Mouse (Mus musculus) embryonic stem cell, embryonic (primary cell): ENCODE measurements around the gene Rbbp8nl.

Source experiments
- CTCF ChIA-PET, 4 experiments: fragments of 300-600 bp in 2 of 4; fragments of 350-600 bp in 2 of 4; sonication (Branson Sonifier 250); formaldehyde crosslinking; loops; one replicate each; lab custom pipeline; 2022; ENCODE audit warnings: inconsistent platforms in 2 of 4; lab: Charles Lee
- POLR2A ChIA-PET, 4 experiments: fragments of 300-600 bp in 2 of 4; fragments of 350-600 bp in 2 of 4; sonication (Branson Sonifier 250); formaldehyde crosslinking; loops; one replicate each; lab custom pipeline; 2022; ENCODE audit warnings: antibody characterized with exemption in 4 of 4, inconsistent platforms in 1 of 4; lab: Charles Lee

The Rbbp8nl gene

DNA sequence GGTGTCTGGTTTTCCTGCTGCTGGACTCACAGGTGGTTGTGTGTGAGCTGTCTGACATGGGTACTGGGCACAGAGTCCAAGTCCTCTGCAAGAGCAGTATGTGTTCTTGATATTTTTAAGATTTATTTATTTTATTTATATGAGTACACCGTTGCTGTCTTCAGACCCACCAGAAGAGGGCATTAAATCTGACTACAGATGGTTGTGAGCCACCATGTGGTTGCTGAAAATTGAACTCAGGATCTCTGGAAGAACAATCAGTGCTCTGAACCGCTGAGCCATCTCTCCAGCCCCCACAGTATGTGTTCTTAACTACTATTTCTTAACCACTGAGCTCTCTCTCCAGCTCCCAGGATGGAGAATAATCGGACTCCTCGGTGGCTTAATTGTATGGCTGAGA is 12.5 kb upstream of the Rbbp8nl start:
- ChIA-PET POLR2A (interaction anchor here in 2 of 4 experiments (1.4 to 1.6 kb wide), 2 partner anchors 26 kb away, joined by 4 read pairs; no protein-coding TSS in a partner anchor), CTCF (interaction anchor here in 2 of 4 experiments (0.5 to 3.2 kb wide), 4 partner anchors 11 to 51 kb away, joined by 3 to 12 read pairs (median 4); no protein-coding TSS in a partner anchor)

DNA sequence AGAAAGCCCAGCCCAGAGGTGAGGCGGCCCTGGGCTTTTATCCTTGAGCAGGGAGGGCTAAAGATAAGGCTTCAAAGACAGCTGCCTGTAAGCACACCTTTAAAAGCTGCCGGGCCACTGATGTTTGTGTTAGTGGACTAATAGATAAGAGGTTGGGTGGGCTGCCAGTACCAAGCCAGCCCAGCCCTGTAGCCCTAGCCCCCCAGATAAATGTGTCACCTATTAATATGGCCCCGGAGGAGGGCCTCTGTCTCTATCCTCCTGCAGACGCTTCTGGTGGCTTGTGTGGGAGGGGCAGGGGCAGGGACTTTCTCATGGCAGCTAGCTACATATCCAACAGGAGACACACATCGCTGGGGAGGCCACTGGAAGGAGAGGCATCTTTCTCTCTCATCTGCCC is 11.1 kb upstream of the Rbbp8nl start:
- POLR2A ChIA-PET = interaction anchor here in 3 of 4 experiments (0.5 to 1.6 kb wide), 9 partner anchors 9 to 181 kb away, joined by 3 to 6 read pairs (median 4); no protein-coding TSS in a partner anchor
- CTCF ChIA-PET = interaction anchor here in 2 of 4 experiments (1.3 to 3.2 kb wide), 2 partner anchors 25 kb away, joined by 3 to 12 read pairs; no protein-coding TSS in a partner anchor

DNA sequence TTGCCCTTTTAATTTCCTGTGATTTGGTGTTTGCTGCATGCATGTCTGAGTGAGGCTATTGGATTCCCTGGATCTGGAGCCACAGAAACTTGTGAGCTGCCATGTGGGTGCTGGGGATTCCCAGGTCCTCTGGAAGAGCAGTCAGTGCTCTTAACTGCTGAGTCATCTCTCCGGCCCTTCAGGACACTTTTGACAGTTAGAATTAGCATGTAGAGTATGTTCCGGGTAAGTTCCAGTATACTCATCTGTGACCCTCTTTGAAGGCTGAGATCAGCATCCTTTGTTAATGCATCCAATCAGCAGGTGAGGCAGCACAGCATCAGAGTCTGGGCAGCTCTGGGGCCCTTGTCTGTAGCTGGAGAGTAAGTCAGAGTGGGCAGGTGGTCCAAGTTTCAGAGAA is 10.6 kb upstream of the Rbbp8nl start:
- ChIA-PET POLR2A (interaction anchor here in 3 of 4 experiments (0.5 to 1.3 kb wide), 6 partner anchors 23 to 180 kb away, joined by 3 to 6 read pairs (median 4); no protein-coding TSS in a partner anchor), CTCF (interaction anchor here in 2 of 4 experiments (1.3 to 3.2 kb wide), 2 partner anchors 24 kb away, joined by 3 to 12 read pairs; no protein-coding TSS in a partner anchor)

DNA sequence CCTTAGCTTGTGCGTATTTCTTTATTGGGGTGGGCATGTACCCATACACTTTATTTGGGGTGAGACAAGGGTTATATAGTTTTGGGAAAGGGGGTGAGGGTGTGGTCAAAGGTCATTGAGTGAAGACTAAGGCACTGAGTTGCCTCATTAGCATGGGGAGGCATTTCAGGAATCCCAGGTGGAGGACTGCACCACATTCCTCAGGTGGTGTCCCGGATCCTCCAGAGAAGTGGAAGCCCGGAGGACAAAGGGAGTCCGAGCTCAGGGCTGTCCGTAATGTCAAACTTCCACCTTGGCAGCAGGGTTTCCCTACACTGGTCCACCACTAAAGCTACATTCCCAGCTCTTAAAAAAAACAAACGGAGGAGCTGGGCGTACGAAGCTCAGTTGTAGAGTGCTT is 3.2 kb upstream of the Rbbp8nl start:
- CTCF ChIA-PET = interaction anchor here in 3 of 4 experiments (0.7 to 1.0 kb wide), 4 partner anchors 12 to 39 kb away, joined by 3 to 9 read pairs (median 6); no protein-coding TSS in a partner anchor
- POLR2A ChIA-PET = interaction anchor here in 3 of 4 experiments (0.8 to 2.8 kb wide), 16 partner anchors 10 to 193 kb away, joined by 3 to 22 read pairs (median 4); partner anchors contain the start of genes Rps21 (in 1 of the 3) and Slco4a1 (in 1 of the 3)

DNA sequence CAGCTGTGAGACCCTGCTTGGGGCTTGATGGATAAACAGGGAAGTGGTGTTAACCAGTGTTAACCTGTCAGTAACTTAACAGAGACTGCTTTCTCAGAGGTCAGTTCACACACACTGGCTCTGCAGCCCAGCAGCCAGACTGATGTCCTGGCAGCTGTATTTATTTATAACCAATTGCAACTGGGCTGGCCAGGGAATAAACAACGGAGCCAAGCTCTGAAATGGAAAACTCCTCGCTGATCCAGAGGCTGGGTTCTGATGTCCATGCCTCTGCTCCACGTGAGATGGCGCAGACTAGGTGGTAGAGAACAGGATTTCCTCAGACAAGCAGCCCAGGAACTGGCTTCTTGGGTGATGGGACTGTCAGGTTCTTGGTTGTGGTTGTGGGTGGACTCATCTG is 2.3 kb upstream of the Rbbp8nl start:
- ChIA-PET CTCF (interaction anchor here in 3 of 4 experiments (1.4 to 4.4 kb wide), 3 partner anchors 16 kb away, joined by 4 to 30 read pairs (median 5); no protein-coding TSS in a partner anchor), POLR2A (interaction anchor here in 3 of 4 experiments (0.7 to 4.8 kb wide), 9 partner anchors 9 to 1195 kb away, joined by 3 to 23 read pairs (median 3); partner anchors contain the start of genes Rps21 (in 1 of the 3) and Slco4a1 (in 1 of the 3))

DNA sequence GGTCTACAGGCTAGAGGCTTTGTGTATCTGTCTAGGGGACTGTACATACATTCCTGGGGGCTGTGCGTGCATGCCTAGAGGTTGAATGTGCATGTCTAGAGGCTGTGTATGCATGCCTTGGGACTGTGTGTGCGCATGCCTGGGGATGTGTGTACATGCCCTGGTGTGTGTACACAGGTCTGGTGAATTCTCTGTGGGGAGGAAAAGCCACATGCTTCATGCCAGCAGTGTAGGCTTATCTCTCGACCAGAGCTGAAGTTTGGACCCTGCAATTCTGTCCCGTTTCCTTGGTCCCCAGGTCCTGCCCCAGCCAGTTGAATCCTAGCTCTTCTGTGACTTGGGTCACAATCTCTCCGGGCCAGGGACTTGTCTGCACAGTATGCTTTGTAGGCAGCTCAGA is 1.9 kb upstream of the Rbbp8nl start:
- ChIA-PET POLR2A (interaction anchor here in 3 of 4 experiments (0.8 to 4.8 kb wide), 9 partner anchors 10 to 165 kb away, joined by 3 to 23 read pairs (median 5); partner anchors contain the start of genes Rps21 (in 2 of the 3) and Slco4a1 (in 1 of the 3)), CTCF (interaction anchor here (0.7 to 4.4 kb wide), 4 partner anchors 15 to 22 kb away, joined by 3 to 30 read pairs (median 4); no protein-coding TSS in a partner anchor)

DNA sequence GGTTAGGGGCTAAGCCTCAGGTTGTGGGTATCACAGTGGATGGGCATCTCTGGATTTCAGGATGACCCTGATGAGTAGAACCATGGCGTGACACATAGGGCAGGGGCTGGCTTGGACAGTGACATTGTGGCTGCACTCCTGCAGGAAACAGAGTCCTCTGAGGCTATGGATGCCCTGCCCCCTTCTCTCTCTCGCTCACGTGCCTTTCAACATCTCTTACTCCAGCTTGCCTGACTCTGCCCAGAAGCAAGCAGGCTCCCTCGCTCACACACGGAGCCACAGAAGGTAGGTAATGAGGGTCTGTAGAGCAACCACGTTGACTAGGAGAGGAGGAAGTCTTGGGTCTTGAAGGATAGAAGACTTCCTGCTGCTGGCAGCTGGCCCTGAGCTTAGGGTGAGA is 824 bp upstream of the Rbbp8nl start:
- ChIA-PET CTCF (interaction anchor here (1.8 to 4.4 kb wide), 4 partner anchors 14 to 15 kb away, joined by 5 to 30 read pairs (median 10); no protein-coding TSS in a partner anchor), POLR2A (interaction anchor here in 3 of 4 experiments (0.6 to 4.9 kb wide), 9 partner anchors 9 to 845 kb away, joined by 3 to 43 read pairs (median 11); partner anchors contain the start of genes Rps21 (in 2 of the 3), Cables2 (in 1 of the 3), Kcnq2 (in 1 of the 3) and Slco4a1 (in 1 of the 3))

DNA sequence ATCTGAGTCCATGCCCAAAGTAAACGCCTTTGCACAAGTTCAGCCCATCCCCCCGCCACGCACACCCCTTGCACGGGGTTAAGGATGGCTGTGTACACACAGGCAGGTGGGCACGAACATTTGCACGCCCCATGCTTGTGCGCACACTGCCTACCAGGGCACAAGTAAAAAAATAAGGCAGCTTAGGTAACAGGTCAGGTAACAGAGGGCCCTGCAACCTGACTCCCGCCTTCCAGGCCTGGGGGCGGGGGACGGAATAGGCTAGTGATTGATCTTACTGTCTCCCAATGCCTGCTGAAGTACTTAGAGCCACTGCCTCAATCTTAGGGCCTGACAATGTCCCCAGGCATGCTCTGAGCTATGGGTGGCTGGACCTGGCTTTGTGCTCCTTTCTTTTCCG is 713 bp downstream of the Rbbp8nl start:
- CTCF ChIA-PET = interaction anchor here in 3 of 4 experiments (0.6 to 4.4 kb wide), 5 partner anchors 13 to 664 kb away, joined by 3 to 30 read pairs (median 3); partner anchors contain the start of gene Mtg2 (in 1 of the 3)

DNA sequence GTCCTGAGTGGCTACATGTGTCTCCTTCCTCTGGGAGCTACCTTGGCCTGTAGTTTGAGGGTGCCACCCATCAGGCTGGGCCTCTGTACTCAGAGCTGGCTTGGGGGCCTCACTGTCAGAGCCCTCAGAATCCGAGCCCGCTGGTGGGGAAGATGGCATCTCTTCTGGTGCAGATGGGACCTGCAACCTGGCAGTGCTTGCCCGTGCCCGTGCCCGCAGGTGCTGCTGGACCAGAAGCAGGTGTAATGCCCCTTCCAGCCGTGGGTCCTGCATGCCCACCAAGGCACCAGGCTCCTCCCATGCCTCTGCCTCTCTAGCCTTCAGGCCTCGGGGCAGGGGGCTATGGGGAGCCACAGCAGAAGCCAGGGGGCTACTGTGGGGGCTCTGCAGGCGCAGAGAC is 10.4 kb downstream of the Rbbp8nl start:
- ChIA-PET CTCF (interaction anchor here in 3 of 4 experiments (0.6 to 1.2 kb wide), 6 partner anchors 33 to 288 kb away, joined by 3 to 6 read pairs (median 4); no protein-coding TSS in a partner anchor), POLR2A (interaction anchor here in 3 of 4 experiments (0.6 to 2.8 kb wide), 7 partner anchors 9 to 61 kb away, joined by 3 to 20 read pairs (median 4); partner anchors contain the start of genes Rbbp8nl (in 2 of the 3) and Rps21 (in 2 of the 3))

More for the DNA sequence above, 713 bp downstream of the Rbbp8nl start:
- POLR2A ChIA-PET = interaction anchor here in 3 of 4 experiments (0.5 to 4.9 kb wide), 13 partner anchors 9 to 530 kb away, joined by 3 to 43 read pairs (median 6); partner anchors contain the start of genes Rps21 (in 2 of the 3) and Cables2 (in 1 of the 3)

DNA sequence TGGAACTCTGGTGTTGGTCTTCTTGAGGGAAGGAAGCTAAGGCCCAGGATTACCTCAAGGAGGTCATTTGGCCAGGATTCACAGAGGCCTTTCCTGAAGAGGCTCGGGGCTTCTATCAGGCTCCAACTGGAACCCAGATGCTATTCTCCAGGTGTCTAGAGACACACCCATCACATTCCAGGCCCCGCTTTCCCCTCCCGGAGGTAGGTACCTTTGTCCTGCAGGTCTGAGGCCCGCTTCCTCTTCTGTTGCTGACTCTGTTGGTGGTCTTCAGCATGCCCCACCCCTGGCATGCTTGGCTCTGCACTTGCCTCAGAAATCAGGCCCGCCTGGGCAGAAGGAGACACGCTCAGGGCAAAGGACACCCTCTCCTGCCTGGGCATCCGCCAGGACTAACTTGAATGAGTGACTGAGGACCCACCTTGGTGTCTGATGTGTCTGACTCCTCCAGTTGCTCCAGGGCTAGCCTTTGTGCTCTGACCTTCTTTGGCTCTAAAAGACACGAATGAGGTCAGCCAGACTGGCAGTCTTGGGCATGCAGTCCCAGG is 11.8 kb downstream of the Rbbp8nl start:
- POLR2A ChIA-PET = interaction anchor here in 3 of 4 experiments (0.7 to 10.3 kb wide), 17 partner anchors 10 to 428 kb away, joined by 3 to 268 read pairs (median 4); partner anchors contain the start of genes Rps21 (in 2 of the 3), Lama5 (in 1 of the 3), Rbbp8nl (in 1 of the 3) and Slco4a1 (in 1 of the 3)
- CTCF ChIA-PET = interaction anchor here in 2 of 4 experiments (0.8 to 3.9 kb wide), 5 partner anchors 69 to 428 kb away, joined by 3 to 110 read pairs (median 5); no protein-coding TSS in a partner anchor

DNA sequence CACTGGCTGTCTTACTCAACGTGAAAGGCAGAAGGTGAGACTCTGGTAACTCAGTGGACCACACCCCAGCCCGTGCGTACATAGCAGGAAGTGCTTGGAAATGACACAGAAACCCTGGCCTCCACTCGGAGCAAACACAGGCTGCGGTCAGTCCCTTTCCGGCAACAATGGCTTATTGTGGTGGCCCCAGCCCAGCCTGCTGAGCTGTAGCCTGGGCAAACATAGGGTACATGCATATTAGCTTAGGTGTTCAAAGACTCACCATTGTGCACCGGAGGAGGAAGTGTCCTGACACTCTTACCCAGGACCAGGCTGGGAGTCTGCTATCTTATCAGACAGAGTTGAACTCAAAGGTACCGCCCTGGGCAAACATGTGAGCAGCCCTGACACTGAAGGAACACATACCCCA is 12.8 kb downstream of the Rbbp8nl start:
- CTCF ChIA-PET = interaction anchor here in 3 of 4 experiments (0.6 to 3.9 kb wide), 14 partner anchors 10 to 735 kb away, joined by 3 to 110 read pairs (median 8); partner anchors contain the start of genes Rbbp8nl (in 2 of the 3) and Gata5 (in 1 of the 3)
- POLR2A ChIA-PET = interaction anchor here in 3 of 4 experiments (0.8 to 10.3 kb wide), 25 partner anchors 12 to 305 kb away, joined by 3 to 268 read pairs (median 7); partner anchors contain the start of genes Rps21 (in 3 of the 3), Gata5 (in 1 of the 3), Lama5 (in 1 of the 3) and Osbpl2 (in 1 of the 3)

DNA sequence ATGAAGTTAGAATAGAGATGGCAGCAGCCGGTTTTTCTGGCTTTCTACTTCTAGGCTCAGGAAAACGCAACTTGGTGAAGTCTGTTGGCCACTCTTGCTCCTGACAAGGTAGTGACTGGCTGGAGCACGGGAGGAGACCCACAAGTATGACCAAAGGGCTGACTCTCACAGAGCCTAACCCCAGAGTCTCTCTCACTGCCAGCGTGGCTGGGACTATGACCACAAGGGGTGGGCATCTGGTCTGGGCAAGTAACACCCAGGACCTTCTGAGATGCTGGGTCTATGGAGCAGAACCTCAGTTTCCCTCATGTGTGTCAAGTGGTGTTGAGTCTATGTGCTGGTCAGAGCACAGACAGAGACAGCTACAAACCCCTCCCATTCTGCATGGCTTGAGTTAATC is 13.3 kb downstream of the Rbbp8nl start:
- ChIA-PET POLR2A (interaction anchor here in 3 of 4 experiments (0.5 to 10.3 kb wide), 80 partner anchors 8 to 824 kb away, joined by 3 to 268 read pairs (median 4); partner anchors contain the start of genes Rps21 (in 3 of the 3), Osbpl2 (in 2 of the 3), Rbbp8nl (in 2 of the 3) and Gata5 (in 1 of the 3)), CTCF (interaction anchor here (0.5 to 3.9 kb wide), 105 partner anchors 8 to 678 kb away, joined by 3 to 110 read pairs (median 4); partner anchors contain the start of genes Gata5 (in 3 of the 4), Rbbp8nl (in 3 of the 4), Osbpl2 (in 2 of the 4) and Mrgbp (in 1 of the 4))

DNA sequence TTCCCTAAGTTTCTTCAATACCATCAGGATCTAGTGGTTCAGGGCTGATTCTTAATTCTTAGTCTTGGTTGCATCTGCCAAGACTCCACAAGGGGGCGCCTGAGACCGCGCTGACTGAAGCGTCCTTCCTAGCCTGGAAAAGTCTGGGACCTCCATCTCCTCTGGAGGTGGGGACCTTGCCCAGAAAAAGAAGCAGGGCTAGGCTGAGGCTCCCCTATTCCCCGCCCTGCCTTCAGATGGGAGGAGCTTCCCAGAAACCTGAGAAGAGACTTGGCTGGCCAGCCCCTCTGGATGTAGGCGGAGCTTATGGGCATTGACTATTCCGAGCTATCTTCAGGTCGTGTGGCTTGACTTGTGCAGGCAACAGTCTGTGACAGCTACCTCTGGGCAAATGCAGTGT is 13.8 kb downstream of the Rbbp8nl start:
- POLR2A ChIA-PET = interaction anchor here in 3 of 4 experiments (0.5 to 10.3 kb wide), 85 partner anchors 9 to 880 kb away, joined by 3 to 268 read pairs (median 4); partner anchors contain the start of genes Rps21 (in 3 of the 3), Osbpl2 (in 2 of the 3), Rbbp8nl (in 2 of the 3) and Adrm1 (in 1 of the 3)
- CTCF ChIA-PET = interaction anchor here (0.5 to 3.9 kb wide), 107 partner anchors 8 to 679 kb away, joined by 3 to 110 read pairs (median 4); partner anchors contain the start of genes Gata5 (in 3 of the 4), Rbbp8nl (in 3 of the 4), Osbpl2 (in 2 of the 4) and Mrgbp (in 1 of the 4)

DNA sequence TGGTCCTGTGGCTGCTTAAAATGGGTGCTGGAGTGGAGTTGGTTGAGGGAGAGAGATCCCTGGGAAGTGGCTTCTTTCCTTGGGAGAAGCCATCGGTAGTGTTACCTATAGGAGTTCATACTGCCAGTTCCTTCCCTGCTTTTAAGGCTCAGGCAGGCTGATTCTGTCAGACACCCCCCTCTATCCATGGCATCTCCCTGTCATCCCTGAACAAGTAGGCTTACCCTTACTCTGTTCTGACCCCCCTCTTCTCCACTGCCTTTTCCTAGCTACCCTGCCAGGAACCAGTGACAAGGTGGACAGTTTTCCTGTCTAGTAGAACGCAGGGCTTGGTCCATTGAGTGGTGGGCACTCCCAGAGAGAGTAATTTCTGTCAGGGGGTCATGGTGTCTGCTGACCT is 15.2 kb downstream of the Rbbp8nl start:
- CTCF ChIA-PET = interaction anchor here (0.9 to 3.9 kb wide), 10 partner anchors 15 to 198 kb away, joined by 3 to 110 read pairs (median 5); partner anchors contain the start of gene Rbbp8nl (in 1 of the 4)
- POLR2A ChIA-PET = interaction anchor here in 3 of 4 experiments (0.5 to 10.3 kb wide), 9 partner anchors 11 to 262 kb away, joined by 3 to 268 read pairs (median 4); partner anchors contain the start of genes Rps21 (in 3 of the 3) and Rbbp8nl (in 1 of the 3)

DNA sequence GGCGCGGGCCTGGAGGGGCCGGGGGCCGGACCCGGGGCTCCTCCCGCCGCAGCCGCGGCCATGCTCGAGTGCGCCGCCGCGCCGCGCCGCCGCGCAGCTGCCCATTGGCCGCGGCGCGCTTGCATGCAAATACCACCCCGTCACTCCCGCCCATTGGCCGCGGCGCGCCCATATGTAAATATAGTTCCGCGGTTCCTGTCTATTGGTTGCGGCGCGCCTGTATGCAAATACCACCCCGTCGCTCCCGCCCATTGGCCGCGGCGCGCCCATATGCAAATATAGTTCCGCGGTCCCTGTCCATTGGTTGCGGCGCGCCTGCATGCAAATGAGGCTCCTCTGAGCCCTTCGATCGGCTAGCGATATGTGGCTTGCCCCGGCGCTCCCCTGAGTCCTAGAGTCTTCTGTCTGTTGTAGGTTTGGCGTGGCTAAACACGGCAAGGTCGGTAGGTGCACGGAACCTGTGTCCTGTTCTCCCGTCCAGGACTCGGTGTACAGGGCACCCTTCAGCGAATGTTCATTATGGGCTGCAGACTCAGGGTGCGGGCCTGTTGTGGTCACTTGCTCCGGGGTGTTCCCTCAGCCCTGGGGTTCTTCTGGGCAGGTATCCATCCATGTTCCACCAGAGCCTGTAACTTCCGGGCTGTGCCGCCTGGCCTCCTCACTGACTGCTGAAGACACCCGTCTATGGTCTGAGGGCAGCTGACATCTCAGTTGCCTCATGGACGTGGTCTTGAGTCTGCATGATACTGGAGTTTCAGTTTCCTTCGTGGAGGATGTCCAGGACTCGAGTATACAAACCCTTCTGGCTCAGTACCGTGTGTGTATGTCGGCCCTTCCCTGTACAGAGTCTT is 16.1 kb downstream of the Rbbp8nl start, which contains the start of gene Cables2:
Gene Cables2 (minus strand): TSS at position 103 of the 851 bp plus-strand sequence.
- ChIA-PET CTCF (interaction anchor here (0.6 to 2.3 kb wide), 14 partner anchors 12 to 722 kb away, joined by 3 to 9 read pairs (median 4); no protein-coding TSS in a partner anchor), POLR2A (interaction anchor here (0.6 to 10.3 kb wide), 17 partner anchors 12 to 382 kb away, joined by 3 to 268 read pairs (median 3); partner anchors contain the start of genes Rps21 (in 3 of the 4), Lsm14b (in 1 of the 4), Rbbp8nl (in 1 of the 4) and Slco4a1 (in 1 of the 4))
